Mouse (Mus musculus) heart, postnatal 0 days (tissue): ENCODE data around the gene Cask.

ENCODE experiments used
- CTCF ChIP-seq: IDR thresholded peaks from 2 replicates; pipeline ENCODE4 v1.5.1; 2016; ENCODE audit warnings: antibody characterized with exemption, control low read depth, low read depth
- EP300 ChIP-seq: IDR thresholded peaks from 2 replicates; pipeline ENCODE4 v1.6.1; 2016; ENCODE audit warnings: antibody characterized with exemption, low read depth

- TF ChIP-seq CTCF, result no peak
- TF ChIP-seq EP300, result 0 out of 2 replicates have a peak, but pooled peaks have one; percentile 11
These were observed 381.7 kb downstream of the Cask start for GRCm38 (mm10) chrX:13469160-13470116.
